Mouse (Mus musculus) embryonic fibroblast, embryonic 13.5 days (primary cell): ENCODE measurements around the gene Elf2.

Experiments
- CTCF ChIP-seq: IDR thresholded peaks from 2 replicates; pipeline ENCODE4 v1.5.1; 2011; ENCODE audit warnings: mild to moderate bottlenecking, control low read depth, low read length, moderate library complexity, borderline replicate concordance; ENCODE audit not compliant: insufficient read depth
- POLR2A ChIP-seq: IDR thresholded peaks from 2 replicates; pipeline ENCODE4 v1.6.1; 2011; ENCODE audit warnings: low read depth, mild to moderate bottlenecking, control low read depth, low read length, moderate library complexity

DNA sequence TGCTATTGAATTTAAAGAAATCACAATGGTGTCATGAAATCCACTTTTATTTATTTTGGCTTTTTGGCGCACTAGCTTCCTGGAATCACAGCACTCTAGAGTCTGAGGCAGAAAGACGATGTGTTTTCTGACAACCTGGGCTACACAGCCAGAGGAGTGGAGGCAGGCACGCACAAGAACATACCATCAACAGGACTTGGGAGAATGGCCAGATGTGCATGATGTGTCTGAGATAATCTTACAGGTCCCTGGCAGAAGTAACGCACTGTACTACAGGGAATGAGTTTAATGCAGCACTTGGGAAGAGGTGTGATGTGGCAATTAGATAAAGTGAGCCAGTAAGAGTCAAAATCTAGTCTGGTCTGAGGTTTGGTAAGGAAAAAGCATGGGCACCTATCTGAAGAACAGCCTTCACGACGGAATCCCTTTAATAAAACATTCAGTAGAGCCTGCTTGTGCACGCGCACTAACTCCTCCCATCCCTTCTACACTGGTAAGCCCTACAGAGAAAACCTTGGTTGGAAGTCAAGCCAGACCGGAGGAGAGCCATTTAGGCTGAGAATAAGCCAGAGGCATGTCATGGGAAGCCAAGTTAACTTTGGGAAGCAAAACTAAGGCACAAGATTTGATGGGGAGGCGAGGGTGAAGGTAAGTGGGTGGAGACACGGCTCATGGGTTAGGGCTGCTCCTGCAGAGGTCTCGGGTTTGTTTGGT lies 87.6 kb downstream of the Elf2 start:
- TF ChIP-seq CTCF: no peak
- no peak for TF ChIP-seq POLR2A
